Mouse (Mus musculus): ENCODE measurements around the gene Mrpl38.
A peak's percentile ranks its signal among the peaks of the same experiment; 100 is the strongest.
"Not testable (repeated sequence)": the region's sequence is repeated elsewhere in the genome, so short reads cannot be mapped to it uniquely, and the experiment has no call there.

Gene Mrpl38

GRCm38 (mm10) chr11:116143468-116143867 lies 4.8 kb upstream of the Mrpl38 start:
- DNase-seq (ENCODE audit: low spot score in 2 of 2) = no peak

DNA sequence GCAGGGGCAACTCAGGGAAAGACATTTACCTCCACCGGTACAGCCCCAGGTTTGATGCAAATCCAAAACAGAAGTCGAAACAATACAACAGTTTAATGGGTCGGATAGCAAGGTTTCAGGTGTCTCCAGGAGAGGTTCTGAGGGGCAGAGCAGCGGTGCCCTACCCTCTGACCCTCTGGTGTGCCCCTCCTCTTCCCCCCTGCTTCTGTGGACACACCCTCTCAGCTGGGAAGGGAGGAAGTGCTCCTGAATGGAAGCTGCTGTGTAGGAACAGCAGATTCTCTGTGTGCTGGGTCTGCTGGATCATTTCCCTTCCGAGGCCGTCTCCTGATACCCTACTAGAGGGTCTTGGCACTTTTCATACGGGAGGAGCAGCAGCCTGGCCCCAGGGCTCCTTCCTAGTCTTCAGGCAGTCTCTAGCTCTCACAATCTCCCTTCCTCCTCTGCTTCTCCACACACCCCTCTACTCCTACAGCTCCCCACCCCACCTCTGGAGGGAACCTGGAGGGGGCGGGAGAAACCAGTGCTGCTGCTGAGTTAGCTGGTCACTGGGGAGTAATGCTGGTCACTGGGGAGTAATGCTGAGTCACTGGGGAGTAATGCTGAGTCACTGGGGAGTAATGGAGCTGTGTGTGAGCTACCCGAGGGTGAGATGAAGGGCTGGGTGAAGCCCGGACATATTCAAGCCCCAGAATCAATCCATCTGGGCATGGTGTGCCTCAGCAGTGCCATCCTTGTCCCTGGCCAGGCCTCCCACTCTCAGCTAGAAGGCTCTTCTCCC lies 3.7 kb upstream of the Mrpl38 start:
- no peak for DNase-seq (ENCODE audit: low spot score in 2 of 2)

- no peak for DNase-seq (ENCODE audit: low spot score in 2 of 2)
Measured at GRCm38 (mm10) chr11:116138096-116138467, 586 bp downstream of the Mrpl38 start.

DNA sequence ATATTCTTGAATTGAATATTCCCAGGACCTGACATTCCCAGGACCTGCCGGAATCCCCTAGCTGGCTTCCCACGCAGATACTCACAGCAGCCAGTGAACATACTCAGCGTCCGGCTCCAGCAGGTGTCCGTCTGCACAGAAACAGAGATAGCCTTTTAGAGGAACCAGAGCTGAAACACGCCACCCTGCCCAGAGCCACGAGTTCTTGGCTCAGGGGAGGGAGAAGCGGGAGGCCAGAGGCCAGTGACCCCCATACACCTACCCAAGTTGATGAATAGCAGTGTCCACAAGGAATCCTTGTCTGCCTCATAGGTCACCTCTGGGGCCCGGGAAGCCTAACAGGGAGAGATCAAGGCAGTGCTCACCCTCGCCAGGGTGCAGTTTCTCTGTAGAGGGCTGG lies 4.5 kb downstream of the Mrpl38 start:
- no peak for DNase-seq (ENCODE audit: low spot score in 2 of 2)

DNA sequence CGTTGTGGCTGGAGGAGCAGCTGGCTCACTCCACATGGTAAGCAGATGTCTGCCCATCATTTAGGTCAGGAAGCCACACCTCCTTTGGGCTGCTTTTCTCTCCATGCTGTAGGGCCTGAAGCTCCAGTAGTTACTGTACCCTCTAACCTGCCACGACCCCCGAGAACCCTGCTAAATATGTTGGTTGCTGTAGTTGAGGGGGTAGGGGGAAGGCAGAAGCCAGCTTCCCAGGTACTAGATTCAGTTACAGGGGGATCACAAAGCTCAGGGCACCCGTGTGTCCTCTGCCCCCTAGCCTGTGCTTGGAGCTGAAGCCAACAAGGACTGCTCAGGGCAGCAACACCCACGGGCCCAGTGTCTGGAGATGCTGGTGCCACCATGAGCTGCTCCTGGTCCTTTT lies 5.2 kb downstream of the Mrpl38 start:
- DNase-seq (ENCODE audit: low spot score in 2 of 2) = no peak

GRCm38 (mm10) chr11:116132366-116133333 lies 6.0 kb downstream of the Mrpl38 start:
- no peak for DNase-seq (ENCODE audit: low spot score in 2 of 2)

- DNase-seq (ENCODE audit: low spot score in 2 of 2) = no peak
Measured at GRCm38 (mm10) chr11:116131349-116132170, 7.1 kb downstream of the Mrpl38 start.

GRCm38 (mm10) chr11:116130488-116131205 lies 8.0 kb downstream of the Mrpl38 start, which contains the start of gene Trim65:
TSS of gene Trim65 (minus strand) at chr11:116131128.
- peak; percentile 81 to 85 for DNase-seq (ENCODE audit: low spot score in 2 of 2)

DNA sequence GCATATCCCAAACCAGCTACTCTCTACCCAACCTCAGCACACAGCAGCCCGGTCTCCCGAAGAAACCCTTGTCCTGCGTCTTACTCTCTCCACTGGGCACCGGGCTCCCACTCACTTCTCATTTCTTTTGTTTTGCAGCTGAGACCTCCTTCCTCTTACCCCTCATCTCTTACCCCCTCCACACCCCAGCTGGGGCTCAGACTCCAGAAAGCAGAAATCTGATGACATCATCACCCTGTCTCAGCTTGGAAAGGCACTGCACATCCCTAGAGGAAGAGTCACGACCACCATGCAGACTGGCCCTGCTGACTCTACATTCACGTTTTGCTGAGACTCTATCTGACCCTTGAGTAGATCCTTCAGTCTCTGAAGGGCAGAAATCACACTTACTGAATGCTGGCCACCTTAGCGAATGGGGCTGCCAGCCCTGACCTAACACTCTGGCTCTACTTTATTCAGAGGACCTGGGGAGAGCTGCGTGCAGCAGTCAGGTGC lies 8.6 kb downstream of the Mrpl38 start:
- DNase-seq (ENCODE audit: low spot score in 2 of 2) = peak in 1 of 2 experiments; percentile 34

DNA sequence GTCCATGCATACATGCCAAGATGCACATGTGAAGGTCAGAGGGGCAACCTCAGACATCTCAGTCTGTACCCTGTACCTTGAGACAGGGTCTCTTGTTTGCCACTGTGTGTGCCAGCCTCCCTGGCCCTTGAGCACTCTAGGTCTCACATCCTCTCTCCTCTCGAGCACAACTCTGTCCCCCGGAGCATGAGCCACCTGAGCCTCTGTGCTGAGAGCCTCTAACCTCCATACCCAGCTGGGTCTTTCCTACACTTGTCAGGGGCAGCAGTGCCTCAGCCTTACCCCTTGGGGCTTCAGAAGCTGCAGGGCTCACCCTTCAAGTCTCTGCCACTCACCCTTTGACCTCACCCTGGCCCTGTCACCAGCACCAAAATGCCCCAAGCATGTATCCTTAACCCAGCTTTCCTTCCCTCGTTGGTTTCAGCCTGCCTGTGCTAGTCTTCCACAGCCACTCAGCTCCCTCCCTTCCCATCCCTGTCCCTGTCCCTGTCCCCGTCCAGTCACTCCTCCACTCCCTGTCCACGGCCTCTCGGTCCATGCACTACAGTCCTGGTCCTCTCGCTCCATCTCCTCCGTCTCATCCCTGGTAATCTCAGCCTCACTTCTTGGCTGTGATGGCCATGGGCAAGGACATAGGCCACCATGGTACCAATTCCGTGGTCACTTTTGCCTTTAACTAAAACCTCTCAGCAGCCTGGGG lies 9.4 kb downstream of the Mrpl38 start:
- no peak for DNase-seq (ENCODE audit: low spot score in 2 of 2)

GRCm38 (mm10) chr11:116127986-116128385 lies 10.7 kb downstream of the Mrpl38 start:
- DNase-seq (ENCODE audit: low spot score in 2 of 2) = no peak

DNA sequence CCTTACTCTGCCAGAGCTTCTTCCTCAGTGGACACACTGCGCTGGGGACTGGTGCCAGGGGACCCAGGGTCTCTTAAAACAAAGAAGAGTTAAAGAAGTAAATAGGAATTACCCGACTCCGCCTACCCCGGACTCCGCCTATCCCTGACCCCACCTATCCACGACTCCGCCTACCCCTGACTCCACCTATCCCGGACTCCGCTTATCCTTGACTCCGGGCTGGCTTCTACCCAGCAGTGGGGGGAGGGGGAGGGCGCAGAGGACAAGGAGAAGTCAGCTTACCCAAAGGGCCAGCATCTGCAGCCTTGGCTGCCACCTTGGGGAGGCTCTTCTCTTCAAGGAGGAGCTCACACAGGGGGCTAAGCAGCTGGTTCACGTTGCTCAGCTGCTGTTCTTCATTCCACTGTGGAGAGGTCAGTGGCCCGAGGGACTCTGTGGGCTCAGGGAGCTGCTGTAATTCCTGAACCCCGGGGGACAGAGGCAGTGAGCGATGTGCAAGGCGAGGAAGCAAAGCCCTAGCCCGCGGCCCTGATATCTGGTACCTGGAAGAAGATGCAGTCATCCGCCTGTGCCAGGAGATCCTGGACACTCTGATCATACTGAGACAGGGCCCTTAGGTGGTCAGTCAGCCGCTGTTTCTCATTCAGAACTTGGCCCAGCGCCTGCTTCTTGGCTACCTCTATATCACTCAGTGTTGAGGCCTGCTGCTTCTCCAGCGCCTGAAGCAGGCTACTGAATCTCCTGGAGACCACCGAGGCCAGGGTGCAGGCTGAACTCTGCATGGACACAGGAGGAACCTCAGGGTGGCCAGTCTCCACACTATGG lies 11.3 kb downstream of the Mrpl38 start, which contains the start of gene Trim47:
TSS of gene Trim47 (minus strand) at position 55 of the 825 bp plus-strand sequence.
- DNase-seq (ENCODE audit: low spot score in 2 of 2) = no peak

DNA sequence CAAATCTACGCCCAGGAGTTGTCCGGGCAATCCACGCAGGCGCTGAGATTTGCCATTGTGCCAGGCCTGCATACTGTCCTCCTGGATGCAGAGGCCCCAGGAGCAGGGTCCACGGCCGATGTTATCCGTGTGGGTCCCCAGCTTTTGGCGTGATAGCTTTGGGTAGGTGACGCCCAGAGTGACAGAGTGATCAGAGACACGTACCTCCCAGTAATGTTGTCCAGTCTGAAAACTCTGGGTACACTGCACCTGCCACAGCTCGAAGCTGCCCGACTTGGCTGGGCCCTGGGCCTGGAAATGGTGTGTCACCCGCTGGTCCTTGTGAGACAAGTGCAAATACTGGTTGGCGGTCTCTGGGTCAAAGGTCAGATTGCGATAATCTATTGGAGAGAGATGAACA lies 12.4 kb downstream of the Mrpl38 start:
- DNase-seq (ENCODE audit: low spot score in 2 of 2) = no peak

DNA sequence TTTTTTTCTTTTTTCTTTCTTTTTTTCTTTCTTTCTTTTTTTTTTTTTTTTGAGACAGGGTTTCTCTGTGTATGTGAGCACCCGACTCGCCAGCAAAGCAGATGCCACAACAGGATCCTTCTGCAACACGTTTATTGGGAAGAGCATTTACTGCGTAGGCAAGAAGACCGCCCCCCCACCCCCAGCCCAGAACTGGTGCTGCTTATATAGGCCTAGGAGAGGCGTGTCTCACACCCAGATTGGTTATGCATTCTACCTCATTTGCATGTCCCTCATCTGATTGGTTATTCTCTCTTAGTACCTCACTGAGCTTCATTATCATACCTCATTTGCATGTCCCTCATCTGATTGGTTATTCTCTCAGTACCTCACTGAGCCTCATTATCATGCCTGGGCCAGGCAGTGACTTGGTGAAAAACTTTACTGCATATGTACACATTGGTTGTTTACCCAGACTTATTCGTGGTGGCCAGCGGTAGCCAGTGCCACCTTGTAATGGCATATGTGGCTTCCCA lies 16.9 kb downstream of the Mrpl38 start:
- not testable (repeated sequence) for DNase-seq (ENCODE audit: low spot score in 2 of 2)

- DNase-seq (ENCODE audit: low spot score in 2 of 2) = no peak
Measured at GRCm38 (mm10) chr11:116117819-116118218, 20.8 kb downstream of the Mrpl38 start.

- DNase-seq (ENCODE audit: low spot score in 2 of 2) = no peak
Measured at GRCm38 (mm10) chr11:116117241-116117640, 21.4 kb downstream of the Mrpl38 start.

GRCm38 (mm10) chr11:116111611-116112203 lies 27.0 kb downstream of the Mrpl38 start:
- no peak for DNase-seq (ENCODE audit: low spot score in 2 of 2)

DNA sequence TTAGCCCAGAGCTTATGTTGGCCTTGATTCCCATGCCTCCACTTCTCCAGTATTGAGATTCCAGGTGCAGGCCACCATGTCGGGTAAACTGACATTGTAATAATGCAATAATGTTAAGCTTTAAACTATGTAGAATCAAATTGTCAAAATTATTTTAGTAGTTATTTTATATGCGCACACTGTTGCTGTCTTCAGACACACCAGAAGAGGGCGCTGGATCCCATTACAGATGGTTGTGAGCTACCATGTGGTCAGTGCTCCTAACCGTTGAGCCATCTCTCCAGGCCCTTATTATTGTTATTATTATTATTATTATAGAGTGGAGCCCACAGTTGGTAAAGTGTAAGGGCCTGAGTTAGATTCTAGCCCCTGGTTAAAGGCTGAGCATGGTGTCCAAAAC lies 27.6 kb downstream of the Mrpl38 start:
- no peak for DNase-seq (ENCODE audit: low spot score in 2 of 2)

DNA sequence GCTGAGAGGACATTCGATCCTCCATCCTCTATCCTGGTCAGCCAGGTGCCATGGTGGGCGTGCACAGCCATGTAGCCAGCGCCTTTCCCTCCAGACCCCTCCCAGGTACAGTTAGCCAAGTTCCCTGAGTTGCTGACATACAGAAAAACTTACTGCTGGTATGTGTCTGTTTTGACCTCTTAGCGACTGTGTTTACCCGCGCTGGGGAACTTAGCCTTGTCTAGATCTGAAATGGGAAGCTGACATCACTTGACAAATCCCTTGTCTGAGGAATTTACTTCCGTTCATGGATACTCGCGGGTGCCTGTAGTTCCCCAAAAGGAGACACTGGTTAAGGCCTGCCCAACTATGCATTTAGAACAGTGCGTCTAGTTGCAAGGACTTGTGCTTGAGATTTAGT lies 28.1 kb downstream of the Mrpl38 start:
- DNase-seq (ENCODE audit: low spot score in 2 of 2) = no peak
